Mouse (Mus musculus): ENCODE measurements around the gene Cd93. TPM values are rescaled to one million over a fixed set of nuclear protein-coding genes. Genes with fewer than 3 reads are reported as not detected.
A peak's percentile ranks its signal among the peaks of the same experiment; 100 is the strongest.

Gene Cd93
- polyA plus RNA-seq, 1 experiment from 2014 or later = 17.0 TPM

- no peak for DNase-seq (ENCODE audit: low spot score)
- H3K4me3 ChIP-seq (replicated peaks; ENCODE audit: low read depth, low read length) = no peak overlapping the region
- no peaks in the 10 kb centered on the region for H3K9me3 ChIP-seq (replicated peaks; ENCODE audit: low read length)
- no peak overlapping the region for H3K27ac ChIP-seq
- ATAC-seq (replicated peaks; ENCODE audit: low FRiP score, low read depth) = no peak
- no peak for TF ChIP-seq CTCF (IDR thresholded peaks at IDR 0.05; ENCODE audit: low read depth)
- H3K9ac ChIP-seq (ENCODE audit: low read depth, low read length) = no peak overlapping the region
- H3K4me1 ChIP-seq (replicated peaks; ENCODE audit: insufficient read depth, low read length) = 0 out of 2 replicates have a peak, but pooled peaks cover 3% of the 10 kb centered on the region
- WGBS = 94% methylated on average over 1 of the region's 1 CpGs
- H3K27me3 ChIP-seq (ENCODE audit: insufficient read depth, low read length) = no peaks in the 10 kb centered on the region
- H3K36me3 ChIP-seq (ENCODE audit: insufficient read depth, low read length) = no peaks in the 10 kb centered on the region
- no peak overlapping the region for H3K4me2 ChIP-seq (ENCODE audit: low read length)
These were observed 2.3 kb upstream of the Cd93 start for GRCm38 (mm10) chr2:148445616-148446015.

GRCm38 (mm10) chr2:148444472-148444871, 1.1 kb upstream of the Cd93 start:
- peak overlapping the region; percentile 42; the same call in 1 of the 2 replicates for H3K27ac ChIP-seq
- H3K4me2 ChIP-seq (ENCODE audit: low read length) = no peak overlapping the region
- no peaks in the 10 kb centered on the region for H3K9me3 ChIP-seq (replicated peaks; ENCODE audit: low read length)
- DNase-seq (ENCODE audit: low spot score) (no peak), ATAC-seq (replicated peaks; ENCODE audit: low FRiP score, low read depth) (no peak)
- H3K4me3 ChIP-seq (replicated peaks; ENCODE audit: low read depth, low read length) = no peak overlapping the region
- 0 out of 2 replicates have a peak, but pooled peaks cover 3% of the 10 kb centered on the region for H3K4me1 ChIP-seq (replicated peaks; ENCODE audit: insufficient read depth, low read length)
- H3K27me3 ChIP-seq (ENCODE audit: insufficient read depth, low read length) = no peaks in the 10 kb centered on the region
- 54% methylated on average over 1 of the region's 1 CpGs for WGBS
- no peak for TF ChIP-seq CTCF (IDR thresholded peaks at IDR 0.05; ENCODE audit: low read depth)
- H3K9ac ChIP-seq (ENCODE audit: low read depth, low read length) = no peak overlapping the region
- H3K36me3 ChIP-seq (ENCODE audit: insufficient read depth, low read length) = no peaks in the 10 kb centered on the region

- H3K4me2 ChIP-seq (ENCODE audit: low read length) = peak overlapping the region; percentile 31
These were observed 653 bp downstream of the Cd93 start for GRCm38 (mm10) chr2:148442710-148443109.

GRCm38 (mm10) chr2:148442172-148442571, 1.2 kb downstream of the Cd93 start:
- TF ChIP-seq CTCF (IDR thresholded peaks at IDR 0.05; ENCODE audit: low read depth) = no peak
- H3K27me3 ChIP-seq (ENCODE audit: insufficient read depth, low read length) = no peaks in the 10 kb centered on the region
- no peak for ATAC-seq (replicated peaks; ENCODE audit: low FRiP score, low read depth)
- no peaks in the 10 kb centered on the region for H3K36me3 ChIP-seq (ENCODE audit: insufficient read depth, low read length)
- H3K9me3 ChIP-seq (replicated peaks; ENCODE audit: low read length) = no peaks in the 10 kb centered on the region
- WGBS = 70% methylated on average over 4 of the region's 4 CpGs
- H3K4me2 ChIP-seq (ENCODE audit: low read length) = peak overlapping the region; percentile 31
- 0 out of 2 replicates have a peak, but pooled peaks cover 3% of the 10 kb centered on the region for H3K4me1 ChIP-seq (replicated peaks; ENCODE audit: insufficient read depth, low read length)
- H3K9ac ChIP-seq (ENCODE audit: low read depth, low read length) = peak overlapping the region; percentile 61; the same call in 1 of the 2 replicates
- DNase-seq (ENCODE audit: low spot score) = no peak
- peak overlapping the region; percentile 80; the same call in 1 of the 2 replicates for H3K27ac ChIP-seq
- H3K4me3 ChIP-seq (replicated peaks; ENCODE audit: low read depth, low read length) = peak overlapping the region; percentile 29

More at GRCm38 (mm10) chr2:148442710-148443109, 653 bp downstream of the Cd93 start:
- Histone ChIP-seq H3K4me1 (replicated peaks; ENCODE audit: insufficient read depth, low read length) (0 out of 2 replicates have a peak, but pooled peaks cover 3% of the 10 kb centered on the region), H3K4me3 (replicated peaks; ENCODE audit: low read depth, low read length) (peak overlapping the region; percentile 29), H3K36me3 (ENCODE audit: insufficient read depth, low read length) (no peaks in the 10 kb centered on the region), H3K27me3 (ENCODE audit: insufficient read depth, low read length) (no peaks in the 10 kb centered on the region), H3K9ac (ENCODE audit: low read depth, low read length) (peak overlapping the region; percentile 61), H3K9me3 (replicated peaks; ENCODE audit: low read length) (no peaks in the 10 kb centered on the region), H3K27ac (peak overlapping the region; percentile 80)
- ATAC-seq (replicated peaks; ENCODE audit: low FRiP score, low read depth) = no peak
- 71% methylated on average over 4 of the region's 4 CpGs for WGBS
- no peak for TF ChIP-seq CTCF (IDR thresholded peaks at IDR 0.05; ENCODE audit: low read depth)
- no peak for DNase-seq (ENCODE audit: low spot score)

- no peak for TF ChIP-seq CTCF (IDR thresholded peaks at IDR 0.05; ENCODE audit: low read depth)
- peak overlapping the region; percentile 36 for H3K9ac ChIP-seq (ENCODE audit: low read depth, low read length)
- H3K27ac ChIP-seq = peak overlapping the region; percentile 42; the same call in 1 of the 2 replicates
These were observed 1.9 kb downstream of the Cd93 start for GRCm38 (mm10) chr2:148441421-148441820.

GRCm38 (mm10) chr2:148439691-148440276, 3.6 kb downstream of the Cd93 start:
- Histone ChIP-seq H3K27me3 (ENCODE audit: insufficient read depth, low read length) (no peaks in the 10 kb centered on the region), H3K36me3 (ENCODE audit: insufficient read depth, low read length) (no peaks in the 10 kb centered on the region), H3K4me3 (replicated peaks; ENCODE audit: low read depth, low read length) (0 out of 2 replicates have a peak overlapping the region, but pooled peaks have one; percentile 2), H3K9ac (ENCODE audit: low read depth, low read length) (no peak overlapping the region), H3K4me1 (replicated peaks; ENCODE audit: insufficient read depth, low read length) (0 out of 2 replicates have a peak, but pooled peaks cover 3% of the 10 kb centered on the region), H3K9me3 (replicated peaks; ENCODE audit: low read length) (no peaks in the 10 kb centered on the region), H3K27ac (no peak overlapping the region), H3K4me2 (ENCODE audit: low read length) (peak overlapping the region; percentile 31)
- no peak for DNase-seq (ENCODE audit: low spot score)
- no peak for ATAC-seq (replicated peaks; ENCODE audit: low FRiP score, low read depth)
- whole genome bisulfite sequencing = 33% methylated on average over 3 of the region's 3 CpGs
- no peak for TF ChIP-seq CTCF (IDR thresholded peaks at IDR 0.05; ENCODE audit: low read depth)

More at GRCm38 (mm10) chr2:148441421-148441820, 1.9 kb downstream of the Cd93 start:
- Histone ChIP-seq H3K36me3 (ENCODE audit: insufficient read depth, low read length) (no peaks in the 10 kb centered on the region), H3K4me2 (ENCODE audit: low read length) (peak overlapping the region; percentile 31), H3K4me3 (replicated peaks; ENCODE audit: low read depth, low read length) (peak overlapping the region; percentile 29), H3K4me1 (replicated peaks; ENCODE audit: insufficient read depth, low read length) (0 out of 2 replicates have a peak, but pooled peaks cover 3% of the 10 kb centered on the region), H3K9me3 (replicated peaks; ENCODE audit: low read length) (no peaks in the 10 kb centered on the region), H3K27me3 (ENCODE audit: insufficient read depth, low read length) (no peaks in the 10 kb centered on the region)
- ATAC-seq (replicated peaks; ENCODE audit: low FRiP score, low read depth) (no peak), DNase-seq (ENCODE audit: low spot score) (no peak)
- 79% methylated on average over 10 of the region's 10 CpGs for WGBS
